Mouse (Mus musculus) hindbrain, embryonic 16.5 days (tissue): ENCODE data around the gene Fer1l5. TPM values are rescaled to one million over a fixed set of nuclear protein-coding genes. Genes with fewer than 3 reads are reported as not detected.

Experiments used
- ATAC-seq: fragments of 200-750 bp; cut with Nextera tagmentation; 2 replicates; pipeline ENCODE4 v1.8.0; 2017; ENCODE audit warnings: moderate TSS enrichment, moderate library complexity
- H3K27ac ChIP-seq: fragments of 300-500 bp; sonication (generic); 2 replicates; pipeline ENCODE4 v1.5.1; 2014; ENCODE audit warnings: low read depth, mild to moderate bottlenecking, control low read depth, low read length, moderate library complexity
- H3K27me3 ChIP-seq: fragments of 300-500 bp; sonication (generic); replicated peaks from 2 replicates; pipeline ENCODE4 v1.6.1; 2014; ENCODE audit warnings: low read length; ENCODE audit not compliant: control insufficient read depth, insufficient read depth
- H3K36me3 ChIP-seq: fragments of 300-500 bp; sonication (generic); 2 replicates; pipeline ENCODE4 v1.6.1; 2014; ENCODE audit warnings: mild to moderate bottlenecking, low read length, moderate library complexity, mixed read lengths; ENCODE audit not compliant: control insufficient read depth, insufficient read depth
- H3K4me1 ChIP-seq: fragments of 300-500 bp; sonication (generic); 2 replicates; pipeline ENCODE4 v1.6.1; 2014; ENCODE audit warnings: low read depth, low read length; ENCODE audit not compliant: control insufficient read depth, insufficient read depth
- H3K4me2 ChIP-seq: fragments of 300-500 bp; sonication (generic); 2 replicates; pipeline ENCODE4 v1.6.1; 2014; ENCODE audit warnings: mild to moderate bottlenecking, low read length, control low read depth, moderate library complexity
- H3K4me3 ChIP-seq: fragments of 300-500 bp; sonication (generic); 2 replicates; pipeline ENCODE4 v1.5.1; 2014; ENCODE audit warnings: mild to moderate bottlenecking, low read length, control low read depth, moderate library complexity
- H3K9ac ChIP-seq: fragments of 300-500 bp; sonication (generic); 2 replicates; pipeline ENCODE4 v1.6.1; 2014; ENCODE audit warnings: low read depth, mild to moderate bottlenecking, control low read depth, low read length, moderate library complexity
- H3K9me3 ChIP-seq: fragments of 300-500 bp; sonication (generic); 2 replicates; pipeline ENCODE4 v1.6.1; 2014; ENCODE audit warnings: mild to moderate bottlenecking, low read length, moderate library complexity; ENCODE audit not compliant: control insufficient read depth
- WGBS: fragments of 180-500 bp; shearing (Covaris S2); extraction: QIAGEN DNeasy Blood & Tissue Kit; methylation state at CpG from one replicate; pipeline ENCODE4 v1.1.7; 2014; 5-methylcytosine and 5-hydroxymethylcytosine counted together
- polyA plus RNA-seq: library from polyadenylated mRNA; unstranded; fragments of >200 nt; fragmentation: Nextera tagmentation; extraction: Ambion mirVana; gene quantifications from 2 replicates; pipeline ENCODE4 v1.2.1, GENCODE M21; 2015

The Fer1l5 gene
- polyA plus RNA-seq, result 1.9 and 3.2 TPM in 2 replicates

DNA sequence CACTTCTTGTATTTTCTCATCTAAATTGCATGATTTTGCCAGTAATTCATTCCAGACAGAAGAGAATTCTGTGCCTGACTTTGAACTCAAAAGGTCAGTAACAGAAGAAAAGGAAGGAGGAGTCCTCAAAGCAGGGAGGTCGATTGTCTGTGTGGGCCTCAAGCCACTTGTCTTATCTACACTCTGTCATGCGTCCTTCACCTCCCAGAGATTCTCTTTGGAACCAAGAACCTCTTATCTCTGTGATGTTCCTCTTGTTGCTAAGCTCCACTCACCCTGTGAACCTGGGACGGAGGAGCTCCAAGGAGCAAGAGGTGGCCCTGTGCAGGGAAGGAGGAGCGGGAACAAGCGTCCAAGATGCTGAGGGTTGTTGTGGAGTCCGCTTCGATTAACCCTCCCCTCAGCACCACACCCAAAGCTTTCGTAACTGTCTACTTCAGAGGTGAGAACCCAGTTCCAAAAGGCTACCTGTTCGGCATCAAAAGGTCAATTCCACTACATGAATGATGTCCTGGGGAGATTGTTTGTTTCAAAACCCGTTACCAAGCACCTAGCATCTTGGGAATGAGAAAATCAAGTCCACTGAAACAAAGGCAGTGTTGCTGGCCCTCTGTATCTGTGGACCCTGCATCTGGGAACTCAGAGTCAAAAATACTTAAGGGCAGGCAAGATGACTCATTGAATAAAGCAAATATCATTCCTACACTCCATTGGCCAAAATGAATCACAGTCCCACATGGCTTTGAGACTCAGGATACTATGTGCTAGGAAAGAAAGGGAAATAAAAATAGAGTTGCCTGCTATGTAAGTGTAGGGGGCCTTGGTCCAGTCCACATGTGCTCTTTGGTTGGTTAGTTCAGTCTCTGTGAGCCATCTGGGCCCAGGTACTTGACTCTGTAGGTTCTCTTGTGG is at the start of gene Fer1l5:
TSS of gene Fer1l5 (plus strand) at position 358 of the 912 bp plus-strand sequence.
- no peak within 1 kb of the TSS for H3K9ac ChIP-seq
- no peaks in the 10 kb centered on the region for H3K36me3 ChIP-seq
- no peak for ATAC-seq
- no peak within 1 kb of the TSS for H3K4me3 ChIP-seq
- no peak within 1 kb of the TSS for H3K4me2 ChIP-seq
- peaks cover 10% of the 10 kb centered on the region for H3K4me1 ChIP-seq
- 83% methylated on average over 10 of the region's 10 CpGs for WGBS
- H3K9me3 ChIP-seq, result no peaks in the 10 kb centered on the region
- no peak within 1 kb of the TSS for H3K27ac ChIP-seq
- no peaks in the 10 kb centered on the region for H3K27me3 ChIP-seq

DNA sequence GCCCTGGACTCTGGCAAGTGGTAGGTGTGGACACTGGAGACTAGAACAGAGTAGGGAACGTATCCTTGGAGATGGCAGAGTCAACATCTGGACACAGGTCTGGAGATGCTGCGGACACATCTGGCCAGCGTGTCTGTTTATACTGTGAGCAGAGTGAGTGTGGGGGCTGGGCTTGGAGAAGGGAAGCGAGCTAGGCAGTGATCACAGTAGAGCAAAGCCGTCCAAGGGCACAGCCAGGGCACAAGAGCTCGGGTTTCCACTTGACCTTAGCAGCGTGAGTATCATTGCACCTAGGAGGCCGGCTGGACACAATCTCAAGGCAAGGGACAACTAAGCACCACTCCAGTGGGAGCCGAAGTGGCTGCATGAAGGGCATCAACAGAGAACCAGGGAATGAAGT is 49.0 kb upstream of the Fer1l5 start:
- H3K9ac ChIP-seq, result no peak overlapping the region
- no peaks in the 10 kb centered on the region for H3K27me3 ChIP-seq
- no peak overlapping the region for H3K4me2 ChIP-seq
- no peak overlapping the region for H3K4me3 ChIP-seq
- H3K9me3 ChIP-seq, result no peaks in the 10 kb centered on the region
- H3K36me3 ChIP-seq, result no peaks in the 10 kb centered on the region
- peaks cover 3% of the 10 kb centered on the region; the same call in 1 of the 2 replicates for H3K4me1 ChIP-seq
- WGBS, result 83% methylated on average over 9 of the region's 9 CpGs
- no peak overlapping the region for H3K27ac ChIP-seq
- no peak for ATAC-seq

DNA sequence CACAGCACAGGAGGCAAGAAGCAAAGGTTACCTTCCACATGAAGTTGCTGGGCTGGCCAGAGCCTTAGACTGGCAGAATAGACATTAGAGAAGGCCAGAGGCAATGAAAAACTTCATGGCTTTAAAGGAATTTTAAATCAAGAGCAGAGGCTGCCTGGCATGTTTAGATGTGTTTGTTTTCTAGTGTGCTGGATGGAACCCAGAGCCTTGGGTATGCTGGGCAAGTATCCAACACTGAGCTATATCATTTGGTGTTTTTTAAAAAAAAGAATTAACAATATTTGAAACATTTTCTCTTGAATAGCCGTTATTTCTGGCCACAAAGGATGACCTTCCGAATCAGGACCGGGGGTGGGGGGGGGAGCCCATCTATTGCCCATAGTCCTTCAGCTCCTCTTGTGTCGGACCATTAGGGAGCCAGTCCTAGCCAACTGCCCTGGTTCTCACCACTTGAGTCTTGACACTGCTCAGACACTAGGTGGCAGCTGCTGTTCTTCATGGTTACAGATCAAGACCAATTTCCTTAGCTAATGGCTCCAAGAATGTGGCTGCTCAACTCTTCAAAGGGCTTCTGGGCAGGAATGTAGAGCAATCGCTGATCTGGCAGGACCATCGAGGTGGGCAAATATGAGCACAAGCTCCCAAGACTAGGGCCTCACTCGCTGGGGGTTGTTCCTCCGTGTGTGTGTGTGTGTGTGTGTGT is 48.2 kb upstream of the Fer1l5 start:
- Histone ChIP-seq H3K4me1 (peaks cover 3% of the 10 kb centered on the region; the same call in 1 of the 2 replicates), H3K9me3 (no peaks in the 10 kb centered on the region), H3K27ac (no peak overlapping the region), H3K9ac (no peak overlapping the region), H3K4me2 (no peak overlapping the region), H3K36me3 (no peaks in the 10 kb centered on the region), H3K27me3 (no peaks in the 10 kb centered on the region), H3K4me3 (no peak overlapping the region)
- WGBS, result 57% methylated on average over 8 of the region's 8 CpGs
- ATAC-seq, result peak; percentile 62

GRCm38 (mm10) chr1:36325900-36326321 is 46.2 kb upstream of the Fer1l5 start:
- Histone ChIP-seq H3K9ac (no peak overlapping the region), H3K27me3 (no peaks in the 10 kb centered on the region), H3K27ac (no peak overlapping the region), H3K4me3 (no peak overlapping the region), H3K4me2 (no peak overlapping the region), H3K9me3 (no peaks in the 10 kb centered on the region), H3K4me1 (peaks cover 3% of the 10 kb centered on the region; the same call in 1 of the 2 replicates), H3K36me3 (peaks cover 4% of the 10 kb centered on the region; the same call in 1 of the 2 replicates)
- WGBS, result 89% methylated on average over 2 of the region's 2 CpGs
- ATAC-seq, result no peak

DNA sequence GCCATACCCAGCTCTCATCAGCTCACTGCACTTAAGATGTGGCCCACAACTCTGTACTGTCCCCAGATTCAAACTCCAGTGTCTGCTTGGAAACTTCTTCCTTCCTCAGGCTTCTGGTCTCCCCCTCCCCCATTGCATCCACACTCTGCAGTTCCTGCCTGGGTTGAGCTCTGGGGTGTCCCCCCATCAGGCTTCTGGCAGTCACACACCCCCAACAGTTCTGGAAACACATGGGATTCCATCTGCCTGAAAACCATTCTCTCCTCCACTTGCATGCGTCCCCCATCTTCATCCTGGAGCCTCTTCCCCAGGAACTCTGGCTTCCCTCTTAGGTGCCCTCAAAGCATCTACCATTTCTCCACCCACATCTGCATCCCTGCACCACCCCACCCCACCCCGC is 45.3 kb upstream of the Fer1l5 start:
- Histone ChIP-seq H3K9ac (no peak overlapping the region), H3K4me3 (no peak overlapping the region), H3K27me3 (no peaks in the 10 kb centered on the region), H3K4me1 (peaks cover 3% of the 10 kb centered on the region; the same call in 1 of the 2 replicates), H3K9me3 (no peaks in the 10 kb centered on the region), H3K36me3 (peaks cover 4% of the 10 kb centered on the region; the same call in 1 of the 2 replicates), H3K4me2 (no peak overlapping the region), H3K27ac (no peak overlapping the region)
- 91% methylated on average over 2 of the region's 2 CpGs for WGBS
- no peak for ATAC-seq

DNA sequence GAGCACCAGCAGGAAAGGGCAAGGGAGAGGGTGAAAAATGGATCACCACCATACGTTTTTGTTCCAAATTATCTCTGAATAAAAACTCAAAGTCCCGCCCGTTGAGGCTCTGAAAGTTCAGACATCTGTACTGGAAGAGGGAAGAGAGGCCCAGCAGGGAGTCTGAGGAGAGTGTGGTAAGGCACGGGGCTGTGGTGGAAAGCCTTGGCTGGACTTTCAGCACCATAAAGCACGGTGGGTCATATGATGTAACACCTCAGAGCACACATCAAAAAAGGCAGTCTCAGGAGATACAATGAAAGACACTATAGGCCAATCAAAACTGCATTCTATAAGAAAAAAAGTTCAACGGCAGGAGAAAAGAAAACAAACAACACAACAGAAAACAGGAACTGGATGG is 40.3 kb upstream of the Fer1l5 start:
- WGBS, result 75% methylated on average over 6 of the region's 6 CpGs
- Histone ChIP-seq H3K27me3 (no peaks in the 10 kb centered on the region), H3K4me2 (no peak overlapping the region), H3K36me3 (peaks cover 14% of the 10 kb centered on the region), H3K9me3 (no peaks in the 10 kb centered on the region), H3K27ac (no peak overlapping the region), H3K9ac (no peak overlapping the region), H3K4me3 (no peak overlapping the region), H3K4me1 (no peaks in the 10 kb centered on the region)
- no peak for ATAC-seq

DNA sequence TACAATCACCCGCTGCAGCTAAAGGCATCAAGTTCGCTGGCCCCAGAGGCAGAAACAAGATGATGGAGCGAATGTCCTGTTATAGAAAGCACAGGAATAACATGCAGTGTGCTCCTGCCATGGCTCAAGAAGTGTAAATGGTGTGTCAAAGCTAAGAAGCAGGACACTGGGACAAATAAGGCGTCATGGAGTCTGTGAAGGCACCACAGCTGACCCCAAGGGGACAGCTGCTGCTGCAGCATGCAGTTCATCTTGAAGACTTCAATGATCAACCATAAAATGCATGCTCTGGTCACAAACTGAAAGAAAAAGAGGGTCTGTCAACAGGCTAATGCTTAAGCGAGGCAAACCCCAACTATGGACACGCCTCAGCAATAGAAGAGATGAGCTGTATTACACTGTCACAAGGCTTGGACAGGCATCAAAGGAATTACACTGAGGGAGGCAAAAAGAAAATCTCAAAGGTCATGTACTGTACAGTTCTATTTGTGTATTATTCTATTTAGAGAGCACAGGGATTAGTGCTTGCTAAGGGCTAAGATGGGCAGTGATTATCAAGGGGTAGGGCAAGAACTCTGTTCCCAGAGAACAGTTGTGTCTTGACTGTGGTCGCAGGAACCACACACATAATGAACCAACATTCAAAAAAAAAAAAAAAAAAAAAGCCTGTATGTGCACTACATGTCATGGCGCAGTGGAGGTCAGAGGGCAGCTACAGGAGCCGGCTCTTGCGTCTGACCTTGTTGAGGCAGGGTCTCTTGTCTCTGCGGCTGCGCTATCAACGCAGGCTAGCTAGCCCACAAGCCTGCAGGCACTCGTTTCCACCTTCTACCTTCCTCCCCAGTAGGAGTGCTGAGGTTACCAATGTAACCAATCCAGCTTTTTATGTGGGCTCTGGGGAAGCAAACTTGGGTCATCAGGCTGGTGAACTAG is 38.9 kb upstream of the Fer1l5 start:
- H3K27ac ChIP-seq, result no peak overlapping the region
- no peaks in the 10 kb centered on the region for H3K9me3 ChIP-seq
- H3K36me3 ChIP-seq, result peaks cover 21% of the 10 kb centered on the region
- no peak overlapping the region for H3K4me2 ChIP-seq
- no peak overlapping the region for H3K4me3 ChIP-seq
- H3K27me3 ChIP-seq, result no peaks in the 10 kb centered on the region
- WGBS, result 86% methylated on average over 14 of the region's 14 CpGs
- H3K9ac ChIP-seq, result no peak overlapping the region
- ATAC-seq, result no peak
- H3K4me1 ChIP-seq, result no peaks in the 10 kb centered on the region

GRCm38 (mm10) chr1:36342547-36342946 is 29.5 kb upstream of the Fer1l5 start:
- Histone ChIP-seq H3K27ac (no peak overlapping the region), H3K4me3 (no peak overlapping the region), H3K27me3 (no peaks in the 10 kb centered on the region), H3K4me2 (no peak overlapping the region), H3K36me3 (peaks cover 65% of the 10 kb centered on the region), H3K4me1 (no peaks in the 10 kb centered on the region), H3K9ac (no peak overlapping the region), H3K9me3 (no peaks in the 10 kb centered on the region)
- ATAC-seq, result no peak
- 97% methylated on average over 6 of the region's 6 CpGs for WGBS
